In genomic region chr5:115516081-115516907, GRCm38 (mm10) we compare ENCODE assay signal across 9 mouse cellular contexts. TPM values are rescaled to one million over a fixed set of nuclear protein-coding genes. Genes with fewer than 3 reads are reported as not detected.
DNase-seq lines count a peak whose midpoint lies in the region; ATAC-seq and TF ChIP-seq lines count a peak whose summit lies in the region.
"Had no signal": no experiment of that assay in that cellular context is flagged by ENCODE, and none has a peak within 500 bp of the region (broad histone marks: within the 10 kb centered on the region; RNA-seq: fewer than 3 reads in every experiment).

No protein-coding gene starts in this region.

- ATAC-seq in hematopoietic stem cell, adult 5-6 weeks (replicated peaks in 1 of 2; ENCODE audit: insufficient read depth in 1 of 2, low FRiP score in 2 of 2, low TSS enrichment in 1 of 2, low read depth in 1 of 2, poor library complexity in 2 of 2, severe bottlenecking in 2 of 2) = peak; percentile 81 to 89
- ATAC-seq in midbrain, postnatal 0 days (ENCODE audit: low FRiP score) = no peak

- H3K4me1 ChIP-seq in lung, adult 2 months (ENCODE audit: control insufficient read depth, insufficient read depth, low read length) = peaks cover 47% of the 10 kb centered on the region
- H3K4me1 ChIP-seq in midbrain, postnatal 0 days (ENCODE audit: insufficient read depth, low read length) = 0 out of 2 replicates have a peak, but pooled peaks cover 2% of the 10 kb centered on the region

- peak; percentile 30; the same call in 1 of the 2 replicates for TF ChIP-seq POLR2A in lung, adult 2 months (IDR thresholded peaks at IDR 0.05; ENCODE audit: borderline replicate concordance, extremely low read depth, low read depth, low read length)

- H3K9me3 ChIP-seq in midbrain, postnatal 0 days (ENCODE audit: low read length) = no peaks in the 10 kb centered on the region

- no peaks in the 10 kb centered on the region for H3K27me3 ChIP-seq in midbrain, postnatal 0 days (ENCODE audit: insufficient read depth, low read length)

- intact Hi-C loops in heart, postnatal 25 days (cut with DNase I) = no loop called here

- H3K9ac ChIP-seq in midbrain, postnatal 0 days (replicated peaks; ENCODE audit: low read length, poor library complexity, severe bottlenecking) = no peak overlapping the region

- no peaks in the 10 kb centered on the region for H3K36me3 ChIP-seq in midbrain, postnatal 0 days (ENCODE audit: insufficient read depth, low read length)

- peak overlapping the region; percentile 49 for H3K4me3 ChIP-seq in lung, adult 2 months (replicated peaks; ENCODE audit: extremely low read depth, low read depth, low read length)
- no peak overlapping the region for H3K4me3 ChIP-seq in midbrain, postnatal 0 days (ENCODE audit: low read depth, low read length)

- 37% methylated on average over 32 of the region's 32 CpGs for WGBS in lung, adult 2 months
- WGBS in midbrain, postnatal 0 days = 82% methylated on average over 32 of the region's 32 CpGs

- peak; percentile 99 for DNase-seq in heart, adult 11 months
- DNase-seq in heart, postnatal 25 days (ENCODE audit: low spot score) = no peak
- peak; percentile 53 for DNase-seq in T-cell, adult 2 months (ENCODE audit: low spot score)
- peak; percentile 52 for DNase-seq in lung, adult 2 months
- DNase-seq in thymus, postnatal 25 days = peak; percentile 60
- DNase-seq in adipocyte (ENCODE audit: low spot score) = no peak
- no peak for DNase-seq in midbrain, postnatal 0 days (ENCODE audit: low spot score)

- no peak overlapping the region for H3K27ac ChIP-seq in midbrain, postnatal 0 days (ENCODE audit: low read depth, low read length)

- TF ChIP-seq CTCF in lung, adult 2 months (IDR thresholded peaks at IDR 0.05; ENCODE audit: insufficient read depth, low read length) = no peak
- TF ChIP-seq CTCF in midbrain, postnatal 0 days (IDR thresholded peaks at IDR 0.05) = no peak

- H3K4me2 ChIP-seq in midbrain, postnatal 0 days (ENCODE audit: low read depth, low read length, poor library complexity, severe bottlenecking) = no peak overlapping the region

RNA-seq across cellular contexts. Expression of gene Pxn, which starts 9.8 kb away (rescaled TPM):
- total RNA-seq in heart, postnatal 25 days (2021) = 10 to 100 TPM; 34.4 to 39.5 TPM
- total RNA-seq in hematopoietic stem cell, adult 5-6 weeks (2017) = 57.2 and 118 TPM in 2 replicates
- 214 and 226 TPM in 2 replicates for polyA plus RNA-seq in lung, adult 2 months (2012; rRNA removed)
- 34.6 and 39.4 TPM in 2 replicates for total RNA-seq in midbrain, postnatal 0 days (2014; rRNA removed)
- polyA plus RNA-seq in midbrain, postnatal 0 days (2015; fragmentation: Nextera tagmentation; extraction: Ambion mirVana) = 15.3 and 15.9 TPM in 2 replicates

RNA-seq across cellular contexts. Expression of gene Sirt4, which starts 31.8 kb away (rescaled TPM):
- 10 to 100 TPM; 16.8 to 18.5 TPM for total RNA-seq in heart, postnatal 25 days (2021)
- total RNA-seq in hematopoietic stem cell, adult 5-6 weeks (2017) = 6.0 and 10.4 TPM in 2 replicates
- 36.5 and 38.3 TPM in 2 replicates for polyA plus RNA-seq in lung, adult 2 months (2012; rRNA removed)
- 19.5 and 25.6 TPM in 2 replicates for total RNA-seq in midbrain, postnatal 0 days (2014; rRNA removed)
- 22.4 and 27.0 TPM in 2 replicates for polyA plus RNA-seq in midbrain, postnatal 0 days (2015; fragmentation: Nextera tagmentation; extraction: Ambion mirVana)

RNA-seq across cellular contexts. Expression of gene Rplp0, which starts 43.0 kb away (rescaled TPM):
- total RNA-seq in heart, postnatal 25 days (2021) = 100 to 1,000 TPM; 651 to 667 TPM
- total RNA-seq in hematopoietic stem cell, adult 5-6 weeks (2017) = 1,280 and 1,726 TPM in 2 replicates
- 1,185 and 1,411 TPM in 2 replicates for polyA plus RNA-seq in lung, adult 2 months (2012; rRNA removed)
- 1,612 and 1,828 TPM in 2 replicates for total RNA-seq in midbrain, postnatal 0 days (2014; rRNA removed)
- 779 and 814 TPM in 2 replicates for polyA plus RNA-seq in midbrain, postnatal 0 days (2015; fragmentation: Nextera tagmentation; extraction: Ambion mirVana)

RNA-seq across cellular contexts. Expression of gene Gcn1l1, which starts 48.8 kb away (rescaled TPM):
- 10 to 100 TPM; 38.4 to 42.8 TPM for total RNA-seq in heart, postnatal 25 days (2021)
- 31.4 and 34.5 TPM in 2 replicates for total RNA-seq in hematopoietic stem cell, adult 5-6 weeks (2017)
- 36.8 and 52.8 TPM in 2 replicates for polyA plus RNA-seq in lung, adult 2 months (2012; rRNA removed)
- 72.9 and 75.1 TPM in 2 replicates for total RNA-seq in midbrain, postnatal 0 days (2014; rRNA removed)
- polyA plus RNA-seq in midbrain, postnatal 0 days (2015; fragmentation: Nextera tagmentation; extraction: Ambion mirVana) = 24.7 and 26.6 TPM in 2 replicates

RNA-seq across cellular contexts. Expression of gene Pla2g1b, which starts 50.2 kb away (rescaled TPM):
- total RNA-seq in heart, postnatal 25 days (2021) = not detected
- not detected in 2 replicates for total RNA-seq in hematopoietic stem cell, adult 5-6 weeks (2017)
- 38.0 and 46.8 TPM in 2 replicates for polyA plus RNA-seq in lung, adult 2 months (2012; rRNA removed)
- not detected in 2 replicates for total RNA-seq in midbrain, postnatal 0 days (2014; rRNA removed)
- not detected in 2 replicates for polyA plus RNA-seq in midbrain, postnatal 0 days (2015; fragmentation: Nextera tagmentation; extraction: Ambion mirVana)
- polyA plus RNA-seq: neural tube, embryonic 11.5 days had no signal

Comparison
In these comparisons a context has a peak if more than half of its experiments do, and no peak if none do; other contexts are left out.
1. DNase-seq: peak in heart, adult 11 months (single experiment), T-cell, adult 2 months (single experiment), lung, adult 2 months (single experiment) and thymus, postnatal 25 days (single experiment); none in heart, postnatal 25 days (single experiment), adipocyte (single experiment) and midbrain, postnatal 0 days (single experiment).